Mouse (Mus musculus): Measurements from ENCODE around the gene Rps27a.

Gene Rps27a

DNA sequence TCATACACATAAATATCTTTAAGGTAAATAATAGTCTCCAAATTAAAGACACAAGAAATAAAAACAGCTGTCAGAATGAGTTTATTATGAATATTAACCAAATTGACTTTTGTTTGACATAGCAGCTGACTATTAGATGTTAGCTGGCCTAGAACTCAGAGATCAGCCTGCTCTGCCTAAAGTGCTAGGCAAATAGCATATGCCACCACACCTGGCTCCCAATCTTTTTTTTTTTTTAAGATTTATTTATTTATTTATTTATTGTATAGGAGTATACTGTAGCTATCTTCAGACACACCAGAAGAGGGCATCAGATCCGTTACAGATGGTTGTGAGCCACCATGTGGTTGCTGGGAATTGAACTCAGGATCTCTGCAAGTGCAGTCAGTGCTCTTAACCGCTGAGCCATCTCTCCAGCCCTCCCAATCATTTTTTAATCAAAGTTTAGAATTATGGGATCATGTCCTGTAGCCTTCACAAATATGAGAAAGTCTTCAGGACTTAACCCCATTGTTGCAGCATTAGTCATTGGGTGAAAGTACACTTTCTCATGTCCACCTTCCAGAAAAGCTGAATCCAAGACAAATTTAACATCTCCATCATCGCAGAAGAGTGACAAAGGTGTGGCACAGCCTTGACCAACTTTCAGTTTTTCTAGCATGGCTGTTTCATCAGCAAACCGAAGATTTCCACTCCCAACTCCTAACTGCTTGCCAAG is 34.9 kb downstream of the Rps27a start:
- no peak for DNase-seq (ENCODE audit: low spot score in 2 of 2)

- no peak for DNase-seq (ENCODE audit: low spot score in 2 of 2)
These were observed 38.5 kb downstream of the Rps27a start for GRCm38 (mm10) chr11:29509421-29509820.

DNA sequence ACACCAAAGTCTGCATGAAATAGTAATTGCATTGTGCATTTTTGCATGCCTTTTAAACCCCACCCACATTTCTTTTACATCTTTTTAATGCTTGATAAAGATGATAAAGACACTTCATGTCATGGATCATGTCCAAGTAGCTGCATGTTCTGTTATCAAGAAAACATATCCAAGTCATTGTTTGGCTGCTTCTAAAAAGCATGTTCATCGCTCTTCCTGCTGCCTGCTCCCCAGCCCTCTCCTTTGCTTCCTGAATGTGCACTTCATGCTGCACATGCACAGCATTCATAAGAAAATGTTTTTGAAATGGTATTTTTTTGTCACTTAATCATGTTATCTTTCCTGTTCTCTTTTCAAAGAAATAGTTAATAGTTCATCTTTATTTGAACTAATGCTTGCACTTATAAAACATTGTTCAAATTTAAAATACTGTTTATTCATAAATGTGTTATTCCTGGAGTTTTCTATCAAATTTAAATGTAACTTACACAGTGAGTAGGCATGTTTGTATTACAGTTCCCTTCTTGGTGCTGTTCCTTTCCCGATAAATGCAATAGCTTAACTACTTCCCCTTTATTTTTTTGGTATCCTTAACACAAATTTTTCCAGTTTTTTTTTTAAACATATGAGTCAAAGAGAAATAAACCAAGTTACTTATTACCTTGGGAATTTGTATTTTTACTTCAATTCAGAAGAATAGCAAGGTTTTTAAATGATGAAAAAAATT is 42.8 kb downstream of the Rps27a start:
- no peak for DNase-seq (ENCODE audit: low spot score in 2 of 2)

DNA sequence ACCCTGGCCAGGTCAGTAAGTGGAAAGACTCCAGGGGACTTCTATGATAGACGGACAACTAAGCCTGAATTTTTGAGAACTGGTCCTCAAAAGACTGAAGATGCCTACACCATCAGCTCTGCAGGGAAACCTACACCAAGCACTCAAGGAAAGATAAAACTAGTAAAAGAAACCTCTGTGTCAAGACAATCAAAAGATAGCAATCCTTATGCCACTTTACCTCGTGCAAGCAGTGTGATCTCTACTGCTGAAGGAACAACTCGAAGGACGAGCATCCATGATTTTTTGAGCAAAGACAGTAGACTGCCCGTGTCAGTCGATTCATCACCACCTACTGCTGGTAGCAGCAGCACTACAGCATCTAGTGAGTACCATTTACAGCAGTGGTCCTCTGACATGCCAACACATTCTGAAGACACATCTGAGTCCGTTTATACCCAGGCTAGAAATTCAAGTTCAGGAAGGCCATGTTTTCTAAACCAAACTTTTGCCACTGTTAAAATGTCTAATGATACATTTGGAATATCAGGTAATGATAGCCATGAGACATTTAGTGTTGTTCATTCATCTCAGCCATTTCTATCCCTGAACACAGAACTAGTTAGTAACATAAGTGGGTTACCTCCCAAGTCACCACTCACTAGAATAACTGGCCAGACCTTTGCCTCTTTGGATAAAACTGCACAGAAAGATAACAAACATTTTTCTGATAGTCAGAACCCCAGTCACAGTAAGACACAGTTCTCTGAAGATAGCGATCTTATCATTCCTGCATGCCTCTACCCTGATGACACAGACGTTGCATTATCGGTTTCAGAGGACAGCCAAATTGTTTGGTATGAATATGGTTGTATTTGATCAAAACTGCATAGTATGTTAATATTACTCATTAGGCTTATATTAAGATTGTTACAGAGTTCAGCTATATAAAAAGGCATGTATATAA is 43.7 kb downstream of the Rps27a start:
- DNase-seq (ENCODE audit: low spot score in 2 of 2), result no peak

DNA sequence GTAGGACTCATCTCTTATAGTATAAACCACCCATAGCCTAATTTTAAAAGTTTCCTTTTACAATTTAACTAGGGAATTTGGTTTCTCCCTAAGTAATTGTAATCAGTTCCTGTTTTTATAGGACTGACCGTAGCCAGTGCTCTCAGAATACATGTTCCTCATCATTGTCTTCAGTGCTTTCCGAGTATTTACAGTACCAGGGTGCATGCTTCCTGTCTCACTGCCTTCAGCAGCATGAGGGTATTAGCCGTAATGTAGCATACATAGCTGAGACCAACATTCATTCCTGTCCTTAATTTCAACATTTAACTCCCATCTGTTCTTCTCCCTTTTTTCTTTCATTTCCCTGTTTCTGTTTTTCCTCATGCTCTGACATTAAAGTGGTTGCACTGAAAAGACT is 50.9 kb downstream of the Rps27a start:
- no peak for DNase-seq (ENCODE audit: low spot score in 2 of 2)

Measured in frontal cortex, postnatal 10 days (tissue).